Comparison of ENCODE assay signal across 9 mouse cellular contexts in the genomic region with DNA sequence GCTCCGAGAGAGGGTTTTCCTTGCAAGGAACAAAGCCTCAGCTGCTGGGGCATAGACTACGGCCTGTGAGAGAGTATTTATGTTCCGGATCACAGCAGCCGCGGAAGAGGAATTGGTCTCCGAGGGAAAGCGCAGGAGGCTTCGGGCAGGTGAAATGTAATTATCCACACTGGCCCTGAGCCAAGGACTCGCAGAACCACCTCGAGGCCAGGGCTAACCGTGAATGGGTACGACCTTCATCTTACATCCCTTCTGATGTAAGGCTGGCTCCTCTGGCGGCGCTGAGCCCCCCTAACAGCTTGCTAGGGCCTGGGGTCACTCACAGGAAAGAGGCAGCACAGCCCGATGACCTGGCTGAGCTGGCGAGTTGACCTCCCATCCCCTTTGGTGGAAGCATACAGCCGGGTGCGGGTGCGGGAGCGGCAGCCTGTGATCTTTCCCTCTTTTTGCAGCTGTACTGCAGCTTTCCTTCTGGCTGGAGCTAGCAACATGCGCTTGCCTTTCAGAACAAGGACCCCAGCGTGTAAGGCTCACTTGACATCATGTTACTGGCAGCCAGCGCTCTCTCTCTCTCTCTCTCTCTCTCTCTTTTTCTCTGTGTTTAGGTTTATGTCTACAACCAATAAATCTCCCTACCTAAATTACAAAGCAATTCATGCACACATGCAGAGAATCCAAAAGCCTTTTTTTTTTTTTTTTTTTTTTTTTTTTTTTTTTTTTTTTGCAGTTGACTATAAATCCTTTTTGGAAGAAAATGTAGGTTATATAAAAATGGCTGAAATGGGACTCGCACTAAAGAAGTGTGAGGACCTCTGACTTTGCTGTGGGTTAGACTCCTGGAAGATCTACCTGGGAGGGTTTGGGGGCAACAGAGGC. TPM values are rescaled to one million over a fixed set of nuclear protein-coding genes. Genes with fewer than 3 reads are reported as not detected.
DNase-seq lines count a peak whose midpoint lies in the region; ATAC-seq and TF ChIP-seq lines count a peak whose summit lies in the region.
"Had no signal": no experiment of that assay in that cellular context is flagged by ENCODE, and none has a peak within 500 bp of the region (broad histone marks: within the 10 kb centered on the region; RNA-seq: fewer than 3 reads in every experiment).

No protein-coding gene starts in this region.

- 48% methylated on average over 24 of the region's 24 CpGs for WGBS in forebrain, embryonic 13.5 days

- DNase-seq in heart, adult 11 months = peak; percentile 86
- DNase-seq in heart, postnatal 10 days = no peak
- DNase-seq in ES-E14 (ENCODE audit: low read depth, low spot score) = no peak
- DNase-seq in mesoderm, embryonic 11.5 days (ENCODE audit: low read depth, low spot score) = peak; percentile 61
- no peak for DNase-seq in frontal cortex, postnatal 36 days (ENCODE audit: low spot score in 2 of 2)
- no peak for DNase-seq in thymus, postnatal 0 days (ENCODE audit: low spot score)
- DNase-seq: layer of hippocampus, postnatal 36 days had no signal

- H3K9me3 ChIP-seq in ES-E14 (ENCODE audit: control insufficient read depth, insufficient read depth, low read depth, low read length) = no peaks in the 10 kb centered on the region
- no peaks in the 10 kb centered on the region for H3K9me3 ChIP-seq in forebrain, embryonic 13.5 days (replicated peaks)

- in situ Hi-C loops in ES-E14 (cut with MboI; ENCODE audit: low sequenced_read_pairs in 2 of 2, unreplicated experiment in 2 of 2) = no loop called here

- no peaks in the 10 kb centered on the region for H3K27me3 ChIP-seq in forebrain, embryonic 13.5 days

- no peak for ATAC-seq in forebrain, embryonic 13.5 days
- no peak for ATAC-seq in granulocyte monocyte progenitor cell, adult 5-6 weeks (replicated peaks; ENCODE audit: poor library complexity, severe bottlenecking)

- peak overlapping the region; percentile 14; the same call in 1 of the 2 replicates for H3K4me2 ChIP-seq in forebrain, embryonic 13.5 days

- no peak overlapping the region for H3K27ac ChIP-seq in ES-E14 (ENCODE audit: insufficient read depth, low read depth, low read length, poor library complexity, severe bottlenecking)
- H3K27ac ChIP-seq in forebrain, embryonic 13.5 days = no peak overlapping the region

- H3K36me3 ChIP-seq in ES-E14 (ENCODE audit: control insufficient read depth, insufficient read depth, low read length, poor library complexity, severe bottlenecking) = no peaks in the 10 kb centered on the region
- H3K36me3 ChIP-seq in forebrain, embryonic 13.5 days (ENCODE audit: poor library complexity, severe bottlenecking) = no peaks in the 10 kb centered on the region

- peaks cover 0 to 3% of the 10 kb centered on the region in 2 experiments; a peak in 1 of 4 replicates for H3K4me1 ChIP-seq in ES-E14 (ENCODE audit: control insufficient read depth in 2 of 2, insufficient read depth in 2 of 2, low read length in 2 of 2, poor library complexity in 1 of 2)
- no peaks in the 10 kb centered on the region for H3K4me1 ChIP-seq in forebrain, embryonic 13.5 days

- H3K9ac ChIP-seq in ES-E14 (ENCODE audit: insufficient read depth, low read depth, low read length, poor library complexity, severe bottlenecking) = peak overlapping the region; percentile 23; the same call in 1 of the 2 replicates
- H3K9ac ChIP-seq in forebrain, embryonic 13.5 days = no peak overlapping the region

- peak overlapping the region in 1 of 2 experiments; percentile 20; a peak in 1 of 4 replicates for H3K4me3 ChIP-seq in ES-E14 (ENCODE audit: insufficient read depth in 1 of 2, low read depth in 1 of 2, low read length in 2 of 2, poor library complexity in 1 of 2, severe bottlenecking in 1 of 2)
- no peak overlapping the region for H3K4me3 ChIP-seq in forebrain, embryonic 13.5 days

- intact Hi-C loops in heart, postnatal 10 days (cut with DNase I) = no loop called here

TF ChIP-seq in ES-E14, 5 proteins besides CTCF, POLR2A, EP300 and RAD21:
- no peak for TF ChIP-seq MAFK (IDR thresholded peaks at IDR 0.05; ENCODE audit: insufficient read depth, low read depth, low read length)
- peak; percentile 83 for TF ChIP-seq ZNF384 (IDR thresholded peaks at IDR 0.05; ENCODE audit: low read depth, low read length)

RNA-seq across cellular contexts. Expression of a gene that starts 52.9 kb away (rescaled TPM):
- total RNA-seq in heart, postnatal 10 days (2021) = 10 to 100 TPM; 15.1 to 16.1 TPM
- total RNA-seq in ES-E14 (2012; rRNA removed) = 23.5 and 28.0 TPM in 2 replicates
- 5.8 and 6.8 TPM in 2 replicates for polyA plus RNA-seq in forebrain, embryonic 13.5 days (2015; fragmentation: Nextera tagmentation; extraction: Ambion mirVana)
- total RNA-seq in granulocyte monocyte progenitor cell, adult 5-6 weeks (2014; fragmentation: Nextera tagmentation) = 20.9 and 32.1 TPM in 2 replicates
- 16.9 and 19.7 TPM in 2 replicates for total RNA-seq in granulocyte monocyte progenitor cell, adult 5-6 weeks (2017)
- polyA plus RNA-seq in thymus, postnatal 0 days (2015; fragmentation: Nextera tagmentation; extraction: Ambion mirVana) = 6.9 TPM in 2 replicates

Comparison
In these comparisons a context has a peak if more than half of its experiments do, and no peak if none do; other contexts are left out.
1. DNase-seq: peak in heart, adult 11 months (single experiment) and mesoderm, embryonic 11.5 days (single experiment); none in heart, postnatal 10 days (0 of 2), ES-E14 (single experiment), frontal cortex, postnatal 36 days (0 of 2) and thymus, postnatal 0 days (single experiment).